Mouse (Mus musculus) spleen, adult 2 months (tissue): ENCODE measurements around the gene Cnksr3. TPM values are rescaled to one million over a fixed set of nuclear protein-coding genes. Genes with fewer than 3 reads are reported as not detected.

Source experiments
- DNase-seq, 2 experiments: peaks; one replicate each; pipeline versions ENCODE4 v3.0.0 to v3.0.0-alpha.2; 2012 to 2021; ENCODE audit warnings: low spot score in 2 of 2, low read depth in 1 of 2
- H3K27ac ChIP-seq: fragments of 200-500 bp; 2 replicates; pipeline ENCODE4 v1.5.1; 2012; ENCODE audit warnings: low read length, inconsistent platforms; ENCODE audit not compliant: insufficient read depth
- H3K27me3 ChIP-seq: fragments of 200-500 bp; 2 replicates; pipeline ENCODE4 v1.6.1; 2012; ENCODE audit warnings: mild to moderate bottlenecking, moderate library complexity, low read length, inconsistent platforms; ENCODE audit not compliant: control insufficient read depth, insufficient read depth
- H3K36me3 ChIP-seq: fragments of 200-500 bp; 2 replicates; pipeline ENCODE4 v1.6.1; 2012; ENCODE audit warnings: mild to moderate bottlenecking, low read length, inconsistent platforms; ENCODE audit not compliant: control insufficient read depth, insufficient read depth
- H3K4me1 ChIP-seq: fragments of 200-500 bp; 2 replicates; pipeline ENCODE4 v1.6.1; 2011; ENCODE audit warnings: inconsistent platforms; ENCODE audit not compliant: control insufficient read depth, insufficient read depth, insufficient read length
- H3K4me3 ChIP-seq: fragments of 200-500 bp; 2 replicates; pipeline ENCODE4 v1.5.1; 2011; ENCODE audit warnings: mild to moderate bottlenecking, inconsistent platforms; ENCODE audit not compliant: insufficient read depth, insufficient read length; ENCODE audit errors: extremely low read depth
- CTCF ChIP-seq: fragments of 200-500 bp; IDR thresholded peaks from 2 replicates; pipeline ENCODE4 v1.5.1; 2011; ENCODE audit warnings: mild to moderate bottlenecking, inconsistent platforms; ENCODE audit not compliant: insufficient read depth, insufficient read length, insufficient replicate concordance; ENCODE audit errors: extremely low read depth
- POLR2A ChIP-seq: fragments of 200-500 bp; IDR thresholded peaks from 2 replicates; pipeline ENCODE4 v1.6.1; 2011; ENCODE audit warnings: low read depth, low read length, inconsistent platforms
- WGBS: fragments of 180-500 bp; shearing (Covaris S2); methylation state at CpG from one replicate; pipeline ENCODE4 v1.1.7; 2018; 5-methylcytosine and 5-hydroxymethylcytosine counted together
- polyA plus RNA-seq: library from polyadenylated mRNA; depleted of rRNA; stranded (reverse); fragments of >200 nt; gene quantifications from 2 replicates; pipeline ENCODE4 v1.2.3, GENCODE M21; 2012

Cnksr3 gene
- polyA plus RNA-seq, 1 experiment = 5.8 TPM

DNA sequence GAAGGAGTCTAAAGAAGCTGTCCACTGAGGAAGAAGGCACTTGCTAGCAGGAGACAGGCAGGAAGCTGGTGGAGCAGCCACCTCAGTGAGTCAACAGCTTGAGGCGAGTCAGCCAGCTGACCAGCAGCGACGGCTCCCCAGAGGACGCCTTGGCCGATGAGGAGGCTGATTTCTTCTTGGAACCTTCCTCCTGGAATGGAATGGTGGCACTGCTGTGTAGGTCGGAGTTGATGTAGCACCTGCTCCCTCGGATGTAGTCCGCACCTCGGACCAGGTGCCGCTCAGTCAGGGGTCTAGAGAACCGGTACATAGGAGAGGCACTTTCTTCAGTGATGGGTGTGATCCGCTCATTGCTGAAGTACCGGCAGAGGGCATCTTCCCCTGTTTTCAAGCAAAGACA, 91.8 kb downstream of the Cnksr3 start:
- WGBS = 92% methylated on average over 13 of the region's 13 CpGs

GRCm38 (mm10) chr10:7118258-7119077, 93.6 kb downstream of the Cnksr3 start:
- WGBS = 59% methylated on average over 10 of the region's 10 CpGs
- no peak overlapping the region for H3K4me3 ChIP-seq
- H3K27me3 ChIP-seq = no peaks in the 10 kb centered on the region
- H3K4me1 ChIP-seq = no peaks in the 10 kb centered on the region
- no peaks in the 10 kb centered on the region; the same call in 1 of the 2 replicates for H3K36me3 ChIP-seq
- H3K27ac ChIP-seq = no peak overlapping the region; the same call in 1 of the 2 replicates
- no peak for DNase-seq
- TF ChIP-seq CTCF (no peak), POLR2A (no peak)

More for the DNA sequence above, 91.8 kb downstream of the Cnksr3 start:
- TF ChIP-seq POLR2A (no peak), CTCF (no peak)
- no peak for DNase-seq
- Histone ChIP-seq H3K27ac (no peak overlapping the region), H3K4me3 (no peak overlapping the region), H3K4me1 (no peaks in the 10 kb centered on the region), H3K36me3 (no peaks in the 10 kb centered on the region; the same call in 1 of the 2 replicates), H3K27me3 (no peaks in the 10 kb centered on the region)

GRCm38 (mm10) chr10:7117785-7118184, 94.3 kb downstream of the Cnksr3 start:
- Histone ChIP-seq H3K36me3 (no peaks in the 10 kb centered on the region; the same call in 1 of the 2 replicates), H3K27ac (no peak overlapping the region), H3K4me3 (no peak overlapping the region), H3K27me3 (no peaks in the 10 kb centered on the region), H3K4me1 (no peaks in the 10 kb centered on the region)
- no peak for DNase-seq
- 84% methylated on average over 7 of the region's 7 CpGs for WGBS
- TF ChIP-seq CTCF = no peak
- TF ChIP-seq POLR2A = no peak

DNA sequence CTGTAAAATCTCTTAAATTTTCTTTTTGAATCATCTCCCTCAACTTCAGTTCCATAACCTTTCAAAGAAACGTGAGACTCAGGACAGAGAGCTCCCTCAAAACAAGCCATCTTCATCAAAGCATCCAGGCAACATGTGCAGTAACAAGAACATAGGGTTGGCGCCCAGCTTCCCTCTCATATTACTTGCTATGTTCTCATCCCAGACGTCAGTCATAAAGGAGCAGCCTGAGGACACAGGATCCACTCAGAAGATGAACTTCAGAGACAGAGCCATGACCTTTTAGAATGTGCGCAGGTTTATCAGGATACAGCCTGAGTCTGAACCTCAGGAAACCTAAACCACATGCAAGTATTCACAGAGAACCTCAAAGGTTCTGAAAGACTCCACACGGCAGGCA, 97.2 kb downstream of the Cnksr3 start:
- H3K27me3 ChIP-seq = no peaks in the 10 kb centered on the region
- no peaks in the 10 kb centered on the region; the same call in 1 of the 2 replicates for H3K36me3 ChIP-seq
- H3K4me1 ChIP-seq = no peaks in the 10 kb centered on the region
- WGBS = 84% methylated on average over 5 of the region's 5 CpGs
- TF ChIP-seq CTCF (no peak), POLR2A (no peak)
- DNase-seq = no peak
- H3K4me3 ChIP-seq = no peak overlapping the region
- no peak overlapping the region for H3K27ac ChIP-seq

- DNase-seq = no peak
- no peaks in the 10 kb centered on the region; the same call in 1 of the 2 replicates for H3K36me3 ChIP-seq
- WGBS = 83% methylated on average over 4 of the region's 4 CpGs
- no peaks in the 10 kb centered on the region for H3K4me1 ChIP-seq
- no peak overlapping the region for H3K4me3 ChIP-seq
- no peaks in the 10 kb centered on the region for H3K27me3 ChIP-seq
- H3K27ac ChIP-seq = no peak overlapping the region
- no peak for TF ChIP-seq POLR2A
- no peak for TF ChIP-seq CTCF
Observed at GRCm38 (mm10) chr10:7113747-7114146, 98.3 kb downstream of the Cnksr3 start.

- H3K36me3 ChIP-seq = no peaks in the 10 kb centered on the region; the same call in 1 of the 2 replicates
- no peak for DNase-seq
- WGBS = 100% methylated on average over 1 of the region's 1 CpGs
Observed at GRCm38 (mm10) chr10:7113144-7113543, 98.9 kb downstream of the Cnksr3 start.

GRCm38 (mm10) chr10:7111462-7112000, 100.5 kb downstream of the Cnksr3 start:
- Histone ChIP-seq H3K36me3 (no peaks in the 10 kb centered on the region), H3K27ac (no peak overlapping the region), H3K4me3 (no peak overlapping the region), H3K4me1 (no peaks in the 10 kb centered on the region), H3K27me3 (no peaks in the 10 kb centered on the region)
- no peak for DNase-seq
- WGBS = 94% methylated on average over 6 of the region's 6 CpGs
- TF ChIP-seq POLR2A = no peak
- no peak for TF ChIP-seq CTCF

More at GRCm38 (mm10) chr10:7113144-7113543, 98.9 kb downstream of the Cnksr3 start:
- Histone ChIP-seq H3K4me1 (no peaks in the 10 kb centered on the region), H3K27ac (no peak overlapping the region), H3K27me3 (no peaks in the 10 kb centered on the region), H3K4me3 (no peak overlapping the region)
- no peak for TF ChIP-seq POLR2A
